Mouse (Mus musculus) G1E (cell line): ENCODE measurements at regions not wholly inside any gene's neighbourhood (a gene's known extent, or its start where the extent isn't known, plus 50 kb on each side); places are given as distances from the start of the nearest gene placed in this dataset.

Source experiments
- ATAC-seq: 2 replicates; pipeline ENCODE4 v1.8.0; 2016; ENCODE audit warnings: mild to moderate bottlenecking; ENCODE audit not compliant: insufficient number of reproducible peaks, poor library complexity, low FRiP score, severe bottlenecking; ENCODE audit errors: extremely low read depth
- DNase-seq: peaks from one replicate; pipeline ENCODE4 v3.0.0; 2012; ENCODE audit warnings: low spot score
- H3K27me3 ChIP-seq: 2 replicates; pipeline ENCODE4 v1.6.1; 2012; ENCODE audit warnings: mild to moderate bottlenecking, low read length, inconsistent platforms; ENCODE audit not compliant: insufficient read depth
- H3K36me3 ChIP-seq: replicated peaks from 2 replicates; pipeline ENCODE3; 2012; ENCODE audit warnings: mild to moderate bottlenecking, inconsistent platforms
- H3K4me1 ChIP-seq: 2 replicates; pipeline ENCODE4 v1.6.1; 2012; ENCODE audit warnings: low read depth, low read length, inconsistent platforms, mixed read lengths; ENCODE audit not compliant: insufficient read depth
- H3K4me3 ChIP-seq: 2 replicates; pipeline ENCODE4 v1.5.1; 2012; ENCODE audit warnings: low read depth, mild to moderate bottlenecking, inconsistent platforms, low read length, moderate library complexity, mixed read lengths
- H3K9me3 ChIP-seq: replicated peaks from 2 replicates; pipeline ENCODE4 v1.6.1; 2012; ENCODE audit warnings: inconsistent platforms
- CTCF ChIP-seq: IDR thresholded peaks from 2 replicates; pipeline ENCODE4 v1.5.1; 2012; ENCODE audit warnings: low read depth, low read length, inconsistent platforms, mixed read lengths
- GATA1 ChIP-seq: IDR thresholded peaks from 2 replicates; pipeline ENCODE4 v1.6.1; 2012; ENCODE audit warnings: borderline replicate concordance, low read length, inconsistent platforms, mixed read lengths
- GATA2 ChIP-seq: IDR thresholded peaks from 2 replicates; pipeline ENCODE4 v1.6.1; 2012; ENCODE audit warnings: low read depth, low read length, inconsistent platforms, borderline replicate concordance
- POLR2AphosphoS5 ChIP-seq: IDR thresholded peaks from 2 replicates; pipeline ENCODE4 v1.6.1; 2012; ENCODE audit warnings: low read depth, low read length, inconsistent platforms; ENCODE audit not compliant: insufficient replicate concordance
- TAL1 ChIP-seq: conservative IDR thresholded peaks from 2 replicates; pipeline ENCODE4 v1.6.1; 2012; ENCODE audit warnings: low read depth, low read length, inconsistent platforms, mixed read lengths

GRCm38 (mm10) chr6:116960641-116961040, 207.7 kb upstream of the Cxcl12 start:
- peaks cover 40% of the 10 kb centered on the region for H3K9me3 ChIP-seq
- ATAC-seq (no peak), DNase-seq (no peak)
- H3K4me1 ChIP-seq: no peaks in the 10 kb centered on the region
- no peaks in the 10 kb centered on the region for H3K27me3 ChIP-seq
- H3K36me3 ChIP-seq: no peaks in the 10 kb centered on the region
- no peak for TF ChIP-seq CTCF
- no peak for TF ChIP-seq GATA1
- H3K4me3 ChIP-seq: no peak overlapping the region

GRCm38 (mm10) chr6:116966436-116966835, 201.9 kb upstream of the Cxcl12 start:
- no peak overlapping the region for H3K4me3 ChIP-seq
- DNase-seq (no peak), ATAC-seq (no peak)
- no peaks in the 10 kb centered on the region for H3K4me1 ChIP-seq
- TF ChIP-seq POLR2AphosphoS5: no peak
- no peak for TF ChIP-seq GATA2
- no peak for TF ChIP-seq TAL1
- no peak for TF ChIP-seq GATA1
- TF ChIP-seq CTCF: no peak
- H3K27me3 ChIP-seq: no peaks in the 10 kb centered on the region
- peaks cover 41% of the 10 kb centered on the region for H3K9me3 ChIP-seq
- H3K36me3 ChIP-seq: no peaks in the 10 kb centered on the region

- H3K9me3 ChIP-seq: peaks cover 43% of the 10 kb centered on the region
- no peak for ATAC-seq
- TF ChIP-seq POLR2AphosphoS5 (no peak), GATA2 (no peak), TAL1 (no peak), GATA1 (no peak), CTCF (no peak)
Observed at GRCm38 (mm10) chr6:116969381-116969910, 198.9 kb upstream of the Cxcl12 start.

GRCm38 (mm10) chr6:116974841-116975240, 193.5 kb upstream of the Cxcl12 start:
- Histone ChIP-seq H3K36me3 (no peaks in the 10 kb centered on the region), H3K4me1 (no peaks in the 10 kb centered on the region), H3K27me3 (no peaks in the 10 kb centered on the region), H3K4me3 (no peak overlapping the region), H3K9me3 (peaks cover 50% of the 10 kb centered on the region)
- TF ChIP-seq GATA2 (no peak), TAL1 (no peak), CTCF (no peak), GATA1 (no peak), POLR2AphosphoS5 (no peak)
- ATAC-seq: no peak
- no peak for DNase-seq

More at GRCm38 (mm10) chr6:116969381-116969910, 198.9 kb upstream of the Cxcl12 start:
- no peaks in the 10 kb centered on the region for H3K36me3 ChIP-seq
- no peaks in the 10 kb centered on the region for H3K27me3 ChIP-seq
- no peak overlapping the region for H3K4me3 ChIP-seq
- DNase-seq: no peak
- H3K4me1 ChIP-seq: no peaks in the 10 kb centered on the region

- Histone ChIP-seq H3K9me3 (peaks cover 45% of the 10 kb centered on the region), H3K4me1 (no peaks in the 10 kb centered on the region), H3K36me3 (no peaks in the 10 kb centered on the region), H3K4me3 (no peak overlapping the region), H3K27me3 (no peaks in the 10 kb centered on the region)
- DNase-seq (no peak), ATAC-seq (no peak)
- TF ChIP-seq POLR2AphosphoS5 (no peak), GATA1 (no peak), GATA2 (no peak), CTCF (no peak), TAL1 (no peak)
Observed at GRCm38 (mm10) chr6:116980349-116980995, 187.9 kb upstream of the Cxcl12 start.

- no peaks in the 10 kb centered on the region for H3K4me1 ChIP-seq
- no peak for ATAC-seq
- TF ChIP-seq GATA2 (no peak), GATA1 (no peak), TAL1 (no peak), POLR2AphosphoS5 (no peak), CTCF (no peak)
- H3K27me3 ChIP-seq: no peaks in the 10 kb centered on the region
- no peak overlapping the region for H3K4me3 ChIP-seq
- no peak for DNase-seq
- peaks cover 65% of the 10 kb centered on the region for H3K9me3 ChIP-seq
- no peaks in the 10 kb centered on the region for H3K36me3 ChIP-seq
Observed at GRCm38 (mm10) chr6:116985147-116985737, 183.1 kb upstream of the Cxcl12 start.
